Mouse (Mus musculus): ENCODE measurements around the gene Cdh13. TPM values are rescaled to one million over a fixed set of nuclear protein-coding genes. Genes with fewer than 3 reads are reported as not detected.

Cdh13 gene
- total RNA-seq, 4 experiments from 2014 or later: 41.4 to 48.1 (median 44.1) TPM

DNA sequence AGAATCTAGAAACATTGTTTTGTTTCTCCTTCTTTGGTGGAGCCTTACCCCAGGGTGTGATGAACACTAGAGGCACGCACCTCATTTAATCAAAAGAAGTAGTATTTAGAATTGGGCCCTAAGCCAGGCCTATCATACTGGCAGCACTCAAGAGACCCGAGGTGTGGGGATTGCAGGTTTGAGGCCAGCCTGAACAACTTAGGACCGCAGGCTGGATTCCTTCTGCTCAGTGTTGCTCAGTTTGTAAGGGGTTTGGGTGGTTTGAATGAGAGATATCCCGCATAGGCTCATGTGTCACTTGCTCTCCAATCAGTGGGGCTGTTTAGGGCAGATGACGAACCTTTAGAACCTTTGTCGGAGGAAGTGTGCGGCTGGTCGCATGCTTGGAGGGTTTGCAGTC lies 96.5 kb downstream of the Cdh13 start:
- DNase-seq (ENCODE audit: low spot score in 2 of 2): no peak

DNA sequence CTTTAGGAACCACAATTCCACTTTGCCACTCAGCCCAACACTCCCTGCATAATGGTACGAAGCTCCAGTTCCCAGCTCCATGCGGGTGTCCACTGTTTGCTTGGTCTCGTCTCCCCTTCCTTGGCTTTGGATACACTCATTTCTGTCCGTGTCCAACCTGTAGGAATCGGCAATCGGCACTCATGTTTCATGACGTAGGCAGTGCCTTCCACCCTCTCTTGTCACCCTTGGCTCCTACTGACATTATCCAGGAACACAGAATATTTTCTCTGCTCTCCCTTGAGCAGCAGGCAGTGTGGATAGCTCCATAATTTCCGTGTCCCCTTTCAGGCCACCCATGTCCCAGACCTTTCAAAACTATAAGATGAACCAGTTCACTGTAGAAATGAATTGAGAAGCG lies 97.2 kb downstream of the Cdh13 start:
- DNase-seq (ENCODE audit: low spot score in 2 of 2): no peak

DNA sequence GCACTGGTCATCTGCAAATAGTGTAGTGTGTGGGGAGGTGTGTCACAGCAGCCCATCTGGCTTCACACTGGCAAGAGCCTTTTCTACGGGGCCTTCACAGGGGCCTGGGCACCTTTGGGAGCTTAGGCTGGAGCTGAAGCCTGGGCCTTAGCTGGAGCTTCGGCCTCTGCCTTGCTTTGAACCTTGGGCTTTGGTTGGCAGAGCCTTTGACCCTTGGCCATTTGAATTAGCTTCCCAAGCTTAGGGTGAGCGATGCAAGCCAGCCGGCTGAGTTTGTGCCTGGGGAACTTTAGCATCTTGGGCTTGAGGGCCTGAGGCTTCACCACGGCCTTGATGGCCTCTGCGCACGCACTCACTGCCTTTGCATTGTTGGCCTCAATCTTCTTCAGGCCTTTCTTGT lies 98.1 kb downstream of the Cdh13 start:
- no peak for DNase-seq (ENCODE audit: low spot score in 2 of 2)

DNA sequence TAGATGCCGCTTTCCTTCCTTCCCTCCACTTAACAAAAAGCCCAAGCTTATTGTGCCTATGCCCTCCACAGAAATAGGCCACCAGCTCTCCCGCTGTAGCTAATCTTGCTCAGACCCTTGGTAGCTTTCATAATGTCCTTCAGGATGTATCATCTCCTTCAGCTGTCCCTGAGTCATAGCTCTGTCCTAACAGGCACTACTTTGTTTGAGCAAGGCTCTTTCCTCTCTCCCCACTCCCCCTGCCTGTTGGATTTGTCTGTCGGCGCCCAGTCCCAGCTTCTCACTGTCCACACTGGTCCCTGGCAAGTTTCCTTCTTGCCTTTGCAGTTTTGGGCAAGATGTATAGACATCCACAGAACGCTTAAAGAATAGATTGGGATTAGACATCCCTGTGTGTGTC lies 100.8 kb downstream of the Cdh13 start:
- no peak for DNase-seq (ENCODE audit: low spot score in 2 of 2)

DNA sequence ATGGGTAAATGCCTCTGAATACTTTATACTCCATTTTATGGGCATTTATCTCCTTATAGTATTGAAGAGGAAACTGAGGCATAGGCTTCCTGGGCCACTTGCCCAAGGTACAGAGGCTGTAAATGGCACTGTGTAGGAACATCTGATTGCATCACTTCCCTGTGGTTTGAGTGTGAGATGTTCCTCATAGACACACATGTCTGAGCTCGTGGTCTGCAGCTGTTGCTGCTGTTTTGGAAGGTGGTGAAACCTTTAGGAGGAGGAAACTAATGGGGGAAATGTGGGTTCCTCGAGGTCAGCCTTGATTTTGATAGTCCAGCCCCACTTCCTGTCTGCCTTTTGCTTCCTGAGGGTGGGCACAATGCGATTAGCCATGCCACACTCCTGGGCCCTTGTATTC lies 105.9 kb downstream of the Cdh13 start:
- no peak for DNase-seq (ENCODE audit: low spot score in 2 of 2)

DNA sequence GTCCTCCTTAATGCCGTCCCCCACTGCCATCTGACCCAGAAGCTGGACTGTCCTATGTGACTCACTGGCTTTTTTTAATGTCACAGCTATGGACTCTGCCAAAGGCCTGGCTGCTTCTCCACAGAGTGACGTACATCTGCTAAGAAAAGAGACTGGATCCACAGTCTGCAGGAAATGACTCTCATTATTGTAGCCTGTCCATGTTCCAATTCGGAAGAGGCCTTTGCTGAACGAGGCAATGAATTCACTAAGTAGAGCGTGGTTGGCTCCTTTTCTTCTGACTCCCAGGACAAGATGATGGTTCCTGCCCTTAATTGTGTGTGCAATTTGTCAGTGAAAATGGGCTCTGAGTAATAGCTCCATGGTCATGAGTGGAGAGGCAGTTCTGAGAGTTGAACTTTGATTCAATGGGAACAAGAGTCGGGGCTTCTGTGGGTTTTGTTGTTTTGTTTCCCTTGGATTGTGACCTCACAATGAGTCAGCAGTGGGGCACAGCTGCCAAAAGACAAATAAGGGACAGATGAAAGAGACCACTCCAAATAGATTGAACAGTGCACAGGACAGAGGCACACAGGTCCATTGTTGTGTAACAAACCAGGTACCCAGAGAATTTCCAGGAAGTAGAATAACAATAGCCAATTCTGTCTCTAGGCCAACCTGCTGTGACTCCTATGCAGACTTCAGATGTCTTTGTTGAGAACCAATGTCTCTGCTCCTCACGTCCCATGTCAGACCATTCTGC lies 110.5 kb downstream of the Cdh13 start:
- DNase-seq (ENCODE audit: low spot score in 2 of 2): no peak

DNA sequence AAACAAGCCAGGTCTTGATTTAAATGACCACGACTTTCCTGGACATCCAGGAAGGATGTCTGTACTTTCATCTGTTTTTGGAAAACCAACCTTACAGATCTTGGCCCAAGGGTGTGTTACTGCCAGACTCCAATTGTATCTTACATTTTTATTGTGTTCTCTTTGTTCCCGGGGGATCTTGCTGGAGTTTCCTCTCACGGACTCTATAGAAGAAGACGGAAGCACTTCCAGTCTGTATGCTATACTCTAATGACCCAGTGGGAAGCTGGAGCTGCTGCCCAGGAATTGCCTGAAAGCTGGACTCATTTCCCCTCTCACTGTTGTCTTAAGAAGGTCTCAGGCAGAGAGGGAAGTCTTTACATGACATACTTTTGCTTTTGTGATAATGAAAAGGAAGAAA lies 111.6 kb downstream of the Cdh13 start:
- DNase-seq (ENCODE audit: low spot score in 2 of 2): no peak

DNA sequence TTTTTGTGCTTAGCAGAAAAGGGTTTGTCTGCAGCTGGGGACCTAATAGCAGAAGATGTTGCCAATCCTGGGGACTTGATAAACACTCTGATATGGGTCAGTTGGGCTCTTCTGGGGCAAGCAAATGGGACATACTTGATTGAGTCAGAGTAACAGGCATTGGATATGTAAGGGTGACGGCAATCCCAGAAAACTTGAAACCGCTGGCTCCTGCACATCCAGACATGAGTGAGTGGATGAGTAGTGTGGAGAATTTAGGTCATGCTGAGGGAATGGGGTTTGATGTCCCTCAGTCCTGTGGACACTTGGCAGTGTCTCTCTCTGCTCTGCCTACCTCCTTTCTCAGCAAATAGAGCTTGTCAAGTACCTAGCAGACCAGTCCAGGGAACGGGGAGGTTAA lies 121.3 kb downstream of the Cdh13 start:
- DNase-seq (ENCODE audit: low spot score in 2 of 2): no peak

DNA sequence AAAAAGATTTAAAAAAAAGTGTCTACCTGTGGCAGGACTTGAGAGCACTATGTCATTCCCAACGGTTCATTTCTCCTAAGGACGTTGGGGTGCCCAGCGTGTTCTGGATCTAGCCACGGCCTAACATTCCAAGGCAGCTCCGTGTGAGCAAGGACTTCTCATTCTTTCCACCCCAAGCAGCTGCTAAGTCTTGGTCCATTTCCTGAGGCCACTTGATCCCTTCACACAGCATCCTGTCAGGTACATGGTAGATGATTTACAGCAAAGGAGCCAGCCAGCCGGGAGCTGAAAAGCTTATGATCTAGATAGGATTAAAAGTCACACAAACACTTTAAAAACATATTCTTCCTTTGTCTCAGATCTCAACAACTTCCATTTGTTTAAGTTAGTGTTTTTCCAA lies 123.8 kb downstream of the Cdh13 start:
- no peak for DNase-seq (ENCODE audit: low spot score in 2 of 2)

DNA sequence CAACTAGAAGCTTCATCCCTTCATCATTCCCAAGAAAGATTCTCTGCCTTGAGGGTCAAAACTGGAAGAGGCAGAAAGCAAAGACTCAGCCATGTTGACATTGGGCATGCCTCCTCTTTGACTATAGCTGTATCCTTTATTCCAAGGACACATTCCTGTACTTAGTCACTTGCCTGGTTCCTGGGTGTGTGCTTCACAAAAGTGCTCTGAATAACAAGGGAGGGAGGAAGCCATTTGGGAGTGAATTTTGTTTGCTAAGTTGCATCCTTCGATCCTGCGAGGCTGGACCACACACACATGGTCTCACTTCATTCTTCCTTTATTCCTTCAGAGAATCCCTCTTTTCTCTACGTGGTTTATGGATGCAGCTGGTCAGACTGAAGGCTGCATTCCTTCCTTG lies 125.9 kb downstream of the Cdh13 start:
- DNase-seq (ENCODE audit: low spot score in 2 of 2): no peak

DNA sequence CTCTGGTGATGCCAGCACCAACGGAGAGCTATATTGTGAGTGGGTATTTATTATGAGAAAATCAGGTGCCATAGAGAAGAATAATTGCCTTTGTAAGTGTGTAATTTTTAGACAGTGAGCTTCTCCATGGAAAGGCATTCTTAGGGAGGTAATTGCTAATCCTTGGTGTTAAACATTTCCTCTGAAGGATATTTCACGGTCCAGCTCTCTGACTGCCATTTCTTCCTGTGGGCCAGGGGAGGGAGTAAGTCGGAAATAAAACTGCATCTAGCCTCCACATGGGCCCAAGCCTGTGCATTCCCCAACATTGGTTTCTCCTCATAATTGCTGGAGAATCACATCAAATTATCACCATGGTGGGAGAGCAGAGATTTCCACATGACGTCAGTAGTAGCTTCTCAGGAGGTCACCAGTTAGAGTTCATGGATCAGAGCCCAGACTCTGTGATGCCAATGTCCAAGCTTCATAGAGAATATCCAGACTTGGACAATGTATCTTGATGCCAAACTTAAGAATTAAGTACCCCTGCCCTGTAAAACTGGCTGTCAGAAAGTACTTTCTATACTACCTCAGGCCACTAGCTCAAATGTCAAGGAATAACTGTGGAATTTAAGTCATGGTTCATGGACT lies 126.9 kb downstream of the Cdh13 start:
- DNase-seq (ENCODE audit: low spot score in 2 of 2): no peak

DNA sequence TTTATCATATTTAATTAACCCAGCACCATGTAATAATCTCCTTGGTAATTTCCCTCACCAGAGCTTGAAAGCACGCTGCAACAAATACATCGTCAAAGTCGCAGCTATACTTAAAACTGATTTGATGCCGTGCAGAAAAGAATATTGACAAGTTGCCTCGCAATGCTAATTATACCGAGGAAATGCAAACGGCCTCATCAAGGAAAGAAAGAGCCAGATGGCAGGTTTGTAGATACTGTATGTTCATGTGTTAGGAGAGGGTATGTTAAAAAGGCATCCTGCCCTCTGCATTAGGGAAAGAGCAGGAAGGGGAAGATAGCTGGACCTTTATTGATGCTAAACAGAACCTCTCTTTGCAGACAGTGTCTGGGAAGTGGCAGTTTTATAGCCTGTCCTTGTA lies 132.1 kb downstream of the Cdh13 start:
- DNase-seq (ENCODE audit: low spot score in 2 of 2): no peak

DNA sequence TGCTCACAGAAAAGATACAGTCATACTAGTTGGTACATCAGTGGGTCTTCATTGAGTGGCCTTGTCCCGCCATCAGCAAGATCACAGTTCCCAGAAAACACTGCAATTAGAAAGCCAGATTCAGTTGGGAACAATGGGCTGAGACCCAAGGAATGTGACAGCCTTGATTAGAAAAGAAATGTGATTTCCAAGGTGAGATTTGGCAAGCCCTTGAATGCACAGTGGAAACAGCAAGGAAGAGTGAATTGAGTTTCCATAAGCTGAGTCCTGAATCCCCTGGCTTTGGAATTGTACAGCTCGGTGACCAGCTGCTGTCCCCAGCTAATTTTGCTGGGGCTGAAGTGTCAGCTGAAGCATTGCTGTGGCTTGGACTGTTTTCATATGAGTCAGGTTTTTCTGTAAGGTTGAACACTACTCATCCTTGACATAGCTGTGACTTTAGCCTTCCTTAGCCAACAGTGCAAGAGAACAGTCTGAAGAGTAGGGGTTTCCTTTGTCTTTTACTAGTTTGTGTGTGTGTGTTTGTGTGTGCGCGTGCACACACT lies 133.3 kb downstream of the Cdh13 start:
- no peak for DNase-seq (ENCODE audit: low spot score in 2 of 2)

DNA sequence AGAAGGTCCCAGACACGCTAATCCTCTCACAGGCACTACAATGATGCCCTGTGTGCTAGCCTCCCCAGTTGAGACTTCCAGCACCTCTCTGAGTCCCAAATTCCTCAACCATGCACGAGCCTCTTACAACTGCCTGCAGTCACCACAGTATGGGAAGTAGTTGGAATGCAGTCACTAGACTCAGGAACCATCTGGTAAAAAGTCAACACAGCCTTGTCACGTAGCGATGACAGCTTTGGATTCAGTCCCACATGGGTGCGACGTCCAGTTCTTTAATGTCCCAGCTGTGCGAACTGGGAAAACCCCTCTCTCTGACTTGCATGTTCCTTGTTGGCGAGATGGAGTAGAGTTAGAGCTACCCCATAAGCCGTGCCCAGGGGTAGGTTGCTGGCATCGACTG lies 139.1 kb downstream of the Cdh13 start:
- no peak for DNase-seq (ENCODE audit: low spot score in 2 of 2)

DNA sequence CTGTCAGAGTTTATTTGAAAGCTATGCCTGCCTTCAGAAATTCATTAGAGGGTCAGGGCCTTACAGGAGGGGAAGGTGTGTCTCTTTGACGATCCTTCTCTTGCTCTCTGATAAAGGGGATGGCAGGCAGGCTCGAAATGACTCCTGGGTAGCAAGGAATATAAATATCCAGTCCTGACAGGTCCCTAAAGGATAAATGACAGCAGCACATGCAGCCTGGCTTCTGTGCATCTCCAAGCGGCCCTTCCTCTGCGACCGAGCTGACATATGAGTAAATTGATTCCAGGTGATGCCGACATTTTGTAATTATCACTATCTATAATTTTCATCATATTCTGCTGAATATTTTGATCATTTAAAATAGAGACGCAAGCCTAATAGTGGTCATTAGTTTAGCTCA lies 145.4 kb downstream of the Cdh13 start:
- no peak for DNase-seq (ENCODE audit: low spot score in 2 of 2)

DNA sequence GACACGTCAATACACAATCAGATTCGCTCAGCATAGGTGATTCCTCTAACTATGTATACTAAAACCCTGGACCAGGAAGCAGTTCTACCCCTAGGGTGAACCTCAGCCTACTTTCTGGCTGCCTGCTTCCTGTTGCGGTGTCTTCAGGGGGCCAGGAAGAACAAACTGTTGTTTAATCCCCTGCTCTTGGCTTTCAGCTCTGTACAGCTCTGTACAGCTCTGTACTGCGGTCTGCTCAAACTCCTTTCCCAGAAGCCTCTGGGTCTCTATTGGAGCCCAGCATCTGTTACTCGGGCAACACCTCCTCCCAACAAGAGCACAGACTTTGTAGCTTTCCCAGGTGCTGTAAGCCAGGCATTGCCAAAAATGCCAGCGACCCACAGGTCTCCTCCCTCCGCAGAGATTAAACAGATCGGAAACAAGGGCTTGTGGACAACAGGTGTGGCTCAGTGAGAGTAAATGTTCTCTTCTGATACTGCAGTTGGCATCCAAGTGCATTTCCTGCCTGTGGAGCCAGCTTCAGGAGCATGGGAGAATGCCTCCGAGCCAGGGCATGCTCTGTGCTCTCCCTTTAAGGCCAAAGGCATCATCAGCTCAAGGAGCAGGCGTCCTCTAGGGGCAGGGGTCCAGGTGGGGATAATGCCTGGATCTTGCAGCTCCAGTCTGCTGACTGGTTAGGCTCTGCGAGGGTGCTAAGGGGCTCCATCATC lies 148.4 kb downstream of the Cdh13 start:
- DNase-seq (ENCODE audit: low spot score in 2 of 2): no peak

DNA sequence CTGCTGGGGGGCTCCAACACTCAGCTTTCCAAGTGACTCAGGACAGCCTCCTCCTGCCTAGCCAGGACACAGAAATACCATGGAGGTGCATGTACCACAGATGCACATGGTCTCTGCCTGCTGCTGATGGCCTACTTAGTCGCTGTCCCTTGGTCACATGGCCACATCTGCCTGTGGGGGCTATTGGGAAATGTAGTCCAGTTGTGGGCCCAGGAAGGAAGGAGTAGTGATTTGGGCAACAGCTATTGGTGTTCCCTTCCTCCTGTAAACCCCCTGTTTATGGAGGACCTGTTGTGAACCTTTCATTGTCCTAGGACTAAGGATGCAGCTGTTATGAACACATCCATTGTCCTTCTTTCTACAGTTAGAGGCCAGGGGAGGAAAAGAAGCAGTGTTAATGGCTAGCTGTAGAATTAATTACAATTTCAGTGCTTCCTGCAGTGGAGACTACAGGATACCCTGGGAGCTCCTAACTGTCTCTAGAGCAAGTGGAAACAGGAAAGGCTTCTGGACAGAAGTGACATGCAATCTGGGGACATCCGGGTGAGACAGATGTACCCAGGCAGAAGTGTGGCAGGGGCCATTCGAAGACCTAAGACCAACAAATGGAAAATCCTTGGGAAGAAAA lies 150.1 kb downstream of the Cdh13 start:
- DNase-seq (ENCODE audit: low spot score in 2 of 2): no peak

DNA sequence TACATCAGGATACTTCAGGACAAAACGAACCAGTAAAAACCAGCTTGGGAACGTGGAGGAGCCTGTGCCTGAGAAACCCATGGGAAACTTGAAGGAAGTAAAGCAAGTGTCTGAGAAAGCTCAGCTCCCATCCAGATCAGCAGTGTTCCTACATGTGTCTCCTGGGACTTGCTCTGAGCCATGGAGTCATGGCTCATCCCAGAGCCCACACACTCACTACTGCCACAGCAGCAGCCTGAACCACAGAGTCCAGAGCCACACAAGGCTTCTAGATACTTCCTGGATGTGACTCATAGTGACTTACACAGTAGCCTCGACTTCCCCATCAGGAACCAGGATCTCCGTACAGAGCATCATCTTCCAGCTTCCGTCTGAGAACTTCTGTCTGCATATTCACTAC lies 153.2 kb downstream of the Cdh13 start:
- no peak for DNase-seq (ENCODE audit: low spot score in 2 of 2)

DNA sequence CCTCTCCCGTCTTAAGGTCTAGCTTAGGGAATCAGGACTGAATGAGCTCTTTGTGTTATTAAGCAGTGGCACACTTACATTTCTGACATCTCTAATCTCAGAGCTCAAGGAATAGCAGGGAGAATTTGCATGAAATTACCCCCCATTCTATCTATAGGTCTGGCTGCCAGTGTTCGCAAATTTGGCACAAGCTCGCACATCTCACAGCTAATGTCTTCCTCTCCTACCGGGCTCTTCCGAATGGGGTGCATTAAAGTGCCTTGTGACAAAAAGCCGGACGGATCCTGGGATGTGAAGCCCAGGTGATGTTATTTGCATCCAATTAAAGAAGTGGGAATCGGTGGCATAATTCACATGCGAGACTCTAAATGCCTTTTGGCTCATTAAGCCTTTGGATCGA lies 153.6 kb downstream of the Cdh13 start:
- DNase-seq (ENCODE audit: low spot score in 2 of 2): no peak

DNA sequence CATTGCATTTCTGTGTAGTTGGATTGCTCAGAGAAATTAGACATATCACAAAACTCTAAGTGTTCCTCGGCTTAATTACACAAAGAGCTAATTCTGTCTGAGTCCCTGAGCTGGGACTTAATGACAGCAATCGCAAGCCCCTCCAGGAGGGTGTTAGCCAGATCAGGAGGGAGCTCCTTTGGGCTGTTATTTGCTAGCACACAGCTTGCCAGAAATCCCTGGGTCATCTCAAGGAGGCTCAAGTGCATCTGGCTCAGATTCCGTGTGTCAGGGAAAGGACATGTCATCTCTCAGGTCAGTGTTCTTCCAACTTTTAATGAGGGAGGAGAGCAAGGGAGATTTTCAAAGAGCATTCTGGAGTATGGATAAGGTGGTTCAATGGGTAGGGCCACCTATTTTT lies 154.3 kb downstream of the Cdh13 start:
- no peak for DNase-seq (ENCODE audit: low spot score in 2 of 2)

DNA sequence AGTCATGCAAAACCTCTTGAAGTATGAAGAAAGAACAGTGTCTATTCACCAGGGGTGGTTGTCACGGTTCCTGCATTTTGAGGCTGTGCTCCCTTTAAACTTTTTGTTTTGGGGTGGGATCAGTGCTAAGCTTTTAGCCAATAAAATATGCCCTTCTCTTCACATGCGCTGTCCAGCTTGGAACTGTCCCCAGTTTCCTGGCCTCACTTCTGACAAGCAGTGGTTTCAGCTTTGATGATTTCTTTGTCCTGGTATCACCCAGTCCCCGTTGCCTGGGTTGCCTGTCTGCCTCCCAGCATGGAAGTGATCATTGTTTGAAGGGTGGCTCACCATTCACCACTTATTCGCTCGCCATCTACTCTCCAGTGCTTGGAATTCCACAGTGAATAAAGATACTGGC lies 156.3 kb downstream of the Cdh13 start:
- DNase-seq (ENCODE audit: low spot score in 2 of 2): no peak

DNA sequence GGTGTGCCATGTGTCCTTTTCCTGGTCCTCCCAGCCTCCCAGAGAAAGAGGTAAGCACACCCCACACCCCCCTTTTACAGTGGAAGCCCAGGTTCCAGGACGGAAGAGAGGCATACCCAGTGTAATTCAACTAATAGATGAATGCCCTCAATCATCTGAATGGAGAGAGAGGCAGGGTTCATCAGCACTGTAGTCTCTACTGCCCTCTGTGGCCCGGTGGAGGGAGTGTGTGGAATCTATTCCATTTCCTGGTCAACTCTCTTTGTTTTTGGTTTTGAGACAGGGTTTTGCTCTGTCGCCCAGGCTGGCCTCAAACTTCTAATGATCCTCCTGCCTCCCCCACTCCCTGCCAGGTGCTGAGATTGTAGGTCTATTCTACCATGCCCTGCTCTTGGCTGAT lies 159.8 kb downstream of the Cdh13 start:
- peak in 1 of 2 experiments; percentile 29 for DNase-seq (ENCODE audit: low spot score in 2 of 2)

Measured in layer of hippocampus, adult 8-10 months (tissue).